Mouse (Mus musculus): Measurements from ENCODE around the gene Bcas1.

The Bcas1 gene

DNA sequence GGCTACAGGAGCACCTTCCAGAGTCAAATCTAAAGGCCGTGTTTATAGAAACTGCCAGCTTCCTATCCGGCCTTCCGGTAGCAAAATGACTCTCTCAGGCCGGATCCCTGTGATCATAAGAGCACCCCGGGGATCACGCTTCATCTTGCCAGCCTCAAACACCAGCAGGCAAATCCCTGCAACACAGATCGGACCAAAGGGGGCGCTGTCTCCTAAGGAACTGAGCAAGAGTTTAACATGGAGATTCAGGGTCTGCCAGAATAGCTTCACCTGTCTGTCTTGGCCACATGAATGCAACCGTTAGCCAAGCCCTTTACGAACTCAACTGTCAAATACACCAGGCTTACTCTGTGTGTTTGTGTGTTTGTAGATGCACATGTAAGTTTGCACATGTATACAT, 8.9 kb downstream of the Bcas1 start:
- no peak for DNase-seq (ENCODE audit: low spot score)

DNA sequence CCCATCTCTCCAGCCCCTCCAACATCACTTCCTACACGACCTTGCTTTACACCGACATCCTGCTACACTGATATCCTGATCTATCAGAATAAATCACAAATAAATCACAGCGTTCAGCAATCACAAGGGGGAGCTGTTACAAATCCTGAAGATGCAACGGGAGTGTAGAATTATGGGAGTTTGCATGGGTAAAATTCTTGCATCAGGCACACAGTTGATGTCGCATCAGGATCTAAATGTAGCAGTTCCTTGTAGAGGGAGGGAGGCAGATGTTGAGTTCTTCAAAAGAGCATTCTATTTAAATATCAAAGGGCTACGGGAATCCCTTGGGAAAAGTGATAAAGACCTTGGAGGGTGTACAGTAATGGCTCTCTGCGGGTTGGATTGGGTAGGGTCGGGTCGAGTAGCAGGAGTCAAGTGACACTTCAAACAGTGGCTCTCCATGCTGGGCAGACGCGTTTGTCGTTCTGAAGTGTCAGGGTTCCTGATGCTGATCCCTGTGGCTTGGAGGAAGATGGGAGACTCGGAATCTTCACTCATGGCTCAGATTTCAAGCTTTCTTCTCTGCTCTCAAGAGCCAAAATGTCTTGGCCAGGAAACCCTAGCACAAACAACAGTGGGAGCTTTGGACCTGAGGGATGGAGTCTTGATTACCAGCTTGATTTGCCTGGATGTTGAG, 16.0 kb downstream of the Bcas1 start:
- no peak for DNase-seq (ENCODE audit: low spot score)

DNA sequence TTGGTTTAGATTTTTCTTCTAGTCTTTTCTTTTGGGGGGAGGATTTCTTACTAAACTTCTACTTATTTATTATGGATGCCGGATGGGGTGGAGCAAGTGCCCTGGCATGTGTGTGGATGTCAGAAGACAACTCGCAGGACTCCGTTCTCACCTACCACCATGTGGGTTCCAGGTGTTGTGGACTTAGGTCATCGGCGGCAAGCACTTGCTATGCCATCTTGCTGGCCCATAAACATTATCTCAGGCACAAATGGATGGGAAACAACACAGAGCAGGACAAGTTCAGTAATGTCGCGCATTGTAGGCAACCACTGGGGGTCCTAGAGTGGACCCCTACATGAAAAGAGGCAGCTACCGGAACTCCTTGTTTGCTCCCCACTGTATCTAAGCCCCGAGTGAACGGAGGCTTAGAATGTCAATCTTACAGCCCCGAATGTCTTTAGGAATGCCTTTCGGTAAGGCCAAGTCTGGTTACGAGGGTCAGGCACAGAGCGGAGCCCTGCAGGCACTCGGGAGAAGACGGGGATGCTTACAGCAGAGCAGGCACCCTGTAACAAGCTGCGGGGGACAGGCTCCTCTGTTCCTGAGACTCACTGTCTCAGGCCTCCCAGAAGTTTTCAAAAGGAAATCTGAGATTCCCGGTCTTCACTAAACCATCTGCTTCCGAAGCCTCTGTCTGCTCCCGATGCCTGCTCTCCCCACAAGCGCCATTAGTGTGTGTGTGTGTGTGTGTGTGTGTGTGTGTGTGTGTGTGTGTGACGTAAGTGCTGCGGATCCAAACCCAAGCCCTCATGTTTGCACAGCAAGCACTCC, 16.8 kb downstream of the Bcas1 start:
- no peak for DNase-seq (ENCODE audit: low spot score)

DNA sequence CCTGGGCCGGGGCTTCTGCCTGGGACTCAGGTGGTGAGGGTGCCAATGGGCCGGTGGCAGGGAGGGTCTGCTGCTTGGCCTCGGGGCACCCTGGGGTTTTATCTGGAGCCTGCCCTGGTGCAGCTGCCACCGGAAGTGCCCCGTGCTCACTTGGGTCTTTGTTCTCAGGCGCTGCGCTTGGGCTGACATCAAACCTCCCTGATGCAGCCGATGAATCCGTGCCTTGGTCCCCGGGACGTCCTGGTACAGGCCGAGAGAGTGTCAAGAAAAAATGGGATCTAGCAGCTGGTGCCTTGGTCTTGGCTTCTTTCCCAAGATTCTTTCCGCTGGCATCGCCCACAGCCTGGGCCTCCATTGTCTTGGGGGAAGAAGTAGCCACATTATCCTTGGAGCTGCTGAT, 21.2 kb downstream of the Bcas1 start:
- no peak for DNase-seq (ENCODE audit: low spot score)

- DNase-seq (ENCODE audit: low spot score): no peak
Observed at GRCm38 (mm10) chr2:170404781-170405573, 22.7 kb downstream of the Bcas1 start.

DNA sequence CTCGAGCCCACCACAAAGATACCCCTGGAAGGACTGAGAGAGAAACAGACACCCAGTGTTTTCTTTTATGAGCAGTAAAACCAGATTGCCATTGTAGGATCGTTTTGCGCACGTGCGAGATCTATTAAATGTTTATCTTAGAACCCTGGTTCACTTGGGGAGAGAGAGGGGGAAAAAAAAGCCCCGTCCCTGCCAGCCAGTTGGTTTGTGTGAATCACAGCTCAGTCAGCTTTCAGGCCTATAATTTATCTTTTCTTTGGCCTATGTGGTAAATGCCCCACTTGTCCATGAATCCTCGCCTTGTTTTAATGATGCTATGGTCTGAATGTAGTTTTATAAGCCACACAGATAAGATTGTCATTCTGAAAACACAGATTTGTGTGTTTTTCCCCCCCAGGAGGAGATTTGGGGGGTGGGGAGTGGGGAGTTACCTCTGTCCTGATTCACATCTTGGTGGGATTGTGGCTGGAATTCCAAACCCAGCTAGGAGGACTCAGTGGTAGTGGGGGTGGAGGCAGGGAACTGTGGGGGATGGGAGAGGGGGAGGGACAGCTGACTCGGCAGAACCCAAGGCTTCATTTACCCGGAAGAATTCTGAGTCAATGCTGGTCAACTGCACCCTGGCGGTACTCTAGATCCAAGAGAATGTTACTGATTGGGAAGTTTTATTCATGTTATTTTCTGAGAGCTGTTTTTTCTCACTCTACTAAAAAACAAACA, 23.8 kb downstream of the Bcas1 start:
- DNase-seq (ENCODE audit: low spot score): no peak

GRCm38 (mm10) chr2:170401211-170401799, 26.3 kb downstream of the Bcas1 start:
- DNase-seq (ENCODE audit: low spot score): no peak

- DNase-seq (ENCODE audit: low spot score): no peak
Observed at GRCm38 (mm10) chr2:170400666-170401065, 27.0 kb downstream of the Bcas1 start.

DNA sequence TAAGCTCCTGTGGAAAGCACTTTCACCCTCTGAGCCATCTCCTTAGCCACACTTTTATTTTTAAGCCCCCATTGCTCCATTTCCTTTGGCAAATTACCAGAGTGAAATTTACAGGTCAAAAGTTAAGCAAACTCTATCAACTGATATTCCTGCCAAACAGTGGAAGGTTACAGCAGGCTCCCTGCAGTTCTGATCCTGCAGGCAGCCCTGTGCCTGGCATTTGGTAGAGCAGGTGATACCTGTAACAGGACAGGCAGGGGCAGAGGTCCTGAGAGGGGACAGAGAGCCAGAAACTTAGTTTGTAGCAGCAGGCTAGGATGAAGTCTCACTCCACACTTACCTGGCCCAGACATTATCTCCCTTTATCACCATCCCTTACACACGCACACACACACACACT, 35.7 kb downstream of the Bcas1 start:
- no peak for DNase-seq (ENCODE audit: low spot score)

- no peak for DNase-seq (ENCODE audit: low spot score)
Observed at GRCm38 (mm10) chr2:170388320-170388719, 39.3 kb downstream of the Bcas1 start.

DNA sequence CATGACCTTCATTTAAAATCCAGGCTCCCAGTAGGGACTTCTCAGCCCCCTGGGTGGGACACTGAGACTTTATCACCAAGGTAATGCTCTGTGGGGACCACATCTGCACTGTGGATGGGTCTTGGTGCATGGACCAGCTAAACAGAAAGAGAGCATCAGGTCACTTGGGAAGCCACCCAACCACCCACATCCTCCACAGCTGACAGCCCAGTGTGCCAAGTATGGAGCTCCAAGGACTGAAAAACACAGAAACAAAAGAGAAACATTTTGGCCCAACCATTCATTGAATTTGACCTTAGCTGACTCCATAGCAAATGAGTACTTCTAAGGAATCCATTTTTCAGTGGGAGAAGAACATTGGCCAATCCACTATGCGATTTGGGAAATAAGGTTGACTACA, 42.1 kb downstream of the Bcas1 start:
- DNase-seq (ENCODE audit: low spot score): no peak

- DNase-seq (ENCODE audit: low spot score): no peak
Observed at GRCm38 (mm10) chr2:170384770-170385169, 42.9 kb downstream of the Bcas1 start.

- no peak for DNase-seq (ENCODE audit: low spot score)
Observed at GRCm38 (mm10) chr2:170373391-170373790, 54.3 kb downstream of the Bcas1 start.

DNA sequence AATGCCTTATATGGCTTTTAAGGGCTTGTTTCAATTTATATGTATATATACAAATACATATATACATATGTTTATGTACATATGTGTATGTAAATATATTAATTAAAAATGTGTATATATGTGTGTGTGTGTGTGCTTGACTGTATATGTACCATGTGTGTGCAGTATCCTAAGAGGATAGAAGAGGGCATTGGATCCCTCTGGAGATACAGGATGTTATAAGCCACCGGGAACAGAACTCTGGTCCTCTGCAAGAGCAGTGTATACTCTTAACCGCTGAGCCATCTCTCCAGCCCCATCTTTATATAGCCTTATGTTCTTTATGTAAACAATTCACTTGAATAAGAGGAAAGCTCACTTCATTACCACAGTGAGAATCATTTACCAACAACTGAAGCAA, 62.0 kb downstream of the Bcas1 start:
- no peak for DNase-seq (ENCODE audit: low spot score)

DNA sequence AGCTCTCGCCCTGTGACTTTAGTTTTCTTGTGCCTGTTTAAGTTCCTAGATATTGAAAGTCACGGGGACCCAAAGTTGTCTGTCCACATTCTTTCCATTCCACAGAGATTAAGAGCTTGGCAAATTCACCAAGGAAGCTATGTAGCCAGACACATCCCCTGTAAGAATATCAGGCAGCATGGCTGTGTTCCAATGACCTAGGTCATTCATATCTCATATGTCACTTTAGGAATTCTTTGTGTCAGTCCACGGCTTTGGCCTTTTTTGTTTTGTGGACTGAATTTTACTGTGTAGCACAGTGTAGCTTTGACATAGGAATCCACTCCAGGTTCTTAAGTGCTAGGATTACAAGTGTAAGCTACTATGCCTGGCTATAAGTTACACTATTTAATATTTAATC, 62.4 kb downstream of the Bcas1 start:
- no peak for DNase-seq (ENCODE audit: low spot score)

- no peak for DNase-seq (ENCODE audit: low spot score)
Observed at GRCm38 (mm10) chr2:170356667-170357374, 70.8 kb downstream of the Bcas1 start.

- DNase-seq (ENCODE audit: low spot score): no peak
Observed at GRCm38 (mm10) chr2:170354963-170355367, 72.7 kb downstream of the Bcas1 start.

DNA sequence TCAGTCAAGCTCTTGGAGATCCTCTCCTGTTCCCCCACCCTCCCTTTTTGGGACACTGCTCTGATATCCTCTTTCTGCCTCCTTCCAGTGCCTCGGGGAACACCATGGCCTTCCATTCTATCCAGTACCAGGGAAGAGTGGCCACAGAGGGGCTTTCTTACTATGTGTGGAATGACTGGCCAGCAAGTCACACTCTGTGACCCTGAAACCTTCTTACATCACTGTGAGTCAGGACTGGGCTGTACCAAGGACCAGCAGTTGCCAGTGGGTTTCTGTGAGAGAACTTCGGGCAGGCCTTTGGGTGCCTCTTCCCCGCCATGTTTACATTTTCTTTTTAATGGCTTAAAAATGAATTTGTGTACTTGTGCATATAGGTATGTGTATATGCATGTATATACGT, 75.4 kb downstream of the Bcas1 start:
- no peak for DNase-seq (ENCODE audit: low spot score)

DNA sequence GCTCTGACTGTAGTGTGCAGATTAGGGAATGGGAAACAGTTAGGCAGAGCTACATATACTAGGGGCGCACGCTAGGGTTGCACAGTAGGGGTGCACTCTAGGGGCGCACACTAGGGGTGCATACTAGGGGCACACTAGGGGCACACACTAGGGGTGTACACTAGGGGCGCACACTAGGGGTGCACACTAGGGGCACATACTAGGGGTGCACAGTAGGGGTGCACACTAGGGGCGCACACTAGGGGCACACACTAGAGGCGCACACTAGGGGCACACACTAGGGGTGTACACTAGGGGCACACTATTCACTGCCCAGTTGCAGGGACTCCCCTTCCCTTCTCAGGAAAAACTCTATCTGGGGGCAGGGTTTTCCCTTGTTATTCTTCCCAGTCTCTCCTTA, 75.8 kb downstream of the Bcas1 start:
- DNase-seq (ENCODE audit: low spot score): no peak

GRCm38 (mm10) chr2:170349784-170350183, 77.9 kb downstream of the Bcas1 start:
- DNase-seq (ENCODE audit: low spot score): no peak

- DNase-seq (ENCODE audit: low spot score): no peak
Observed at GRCm38 (mm10) chr2:170349096-170349495, 78.5 kb downstream of the Bcas1 start.

Measured in urinary bladder, postnatal 10 days (tissue).